ENCODE assay signal across 10 mouse cellular contexts in the genomic region with DNA sequence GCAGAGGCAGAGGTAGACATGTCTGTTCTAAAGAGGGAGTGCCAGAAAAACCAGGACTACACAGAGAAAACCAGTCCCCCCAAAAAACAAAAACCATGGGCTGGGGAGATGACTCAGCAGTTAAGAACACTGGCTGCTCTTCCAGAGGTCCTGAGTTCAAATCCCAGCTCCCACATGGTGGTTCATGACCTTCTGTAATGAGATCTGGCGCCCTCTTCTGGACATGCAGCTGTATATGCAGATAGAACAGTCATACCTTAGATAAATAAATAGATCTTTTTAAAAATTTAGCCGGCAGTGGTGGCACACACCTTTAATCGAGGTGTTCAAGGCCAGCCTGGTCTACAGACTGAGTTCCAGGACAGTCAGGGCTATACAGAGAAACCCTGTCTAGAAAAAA. TPM values are rescaled to one million over a fixed set of nuclear protein-coding genes. Genes with fewer than 3 reads are reported as not detected.
DNase-seq lines count a peak whose midpoint lies in the region; ATAC-seq and TF ChIP-seq lines count a peak whose summit lies in the region.
"Had no signal": no experiment of that assay in that cellular context is flagged by ENCODE, and none has a peak within 500 bp of the region (broad histone marks: within the 10 kb centered on the region; RNA-seq: fewer than 3 reads in every experiment).

No protein-coding gene starts in this region.

- 0 out of 2 replicates have a peak, but pooled peaks have one; percentile 44 for ATAC-seq in megakaryocyte progenitor cell, adult 5-6 weeks (replicated peaks; ENCODE audit: poor library complexity)

- intact Hi-C loops in heart, postnatal 14 days (cut with DNase I), result loop anchor here (5.0 kb wide), 1 partner anchor 36 kb away; no protein-coding TSS in a partner anchor

- H3K4me1 ChIP-seq in E14TG2a.4 (replicated peaks; ENCODE audit: low read depth, low read length), result peaks cover 61% of the 10 kb centered on the region
- H3K4me1 ChIP-seq: hindbrain, embryonic 13.5 days; limb, embryonic 13.5 days had no signal

- DNase-seq in heart, postnatal 14 days, result peak; percentile 16 to 26
- no peak for DNase-seq in heart, adult 11 months
- DNase-seq in 3T3-L1 (ENCODE audit: low read depth, low spot score), result peak; percentile 39
- DNase-seq in frontal cortex, postnatal 14 days (ENCODE audit: low spot score in 2 of 2), result no peak
- no peak for DNase-seq in layer of hippocampus, adult 11-12 months (ENCODE audit: low spot score)
- no peak for DNase-seq in yolk sac, embryonic 10.5 days (ENCODE audit: low spot score)

- no peak overlapping the region for H3K4me3 ChIP-seq in E14TG2a.4 (replicated peaks; ENCODE audit: low read length)
- H3K4me3 ChIP-seq: hindbrain, embryonic 13.5 days; limb, embryonic 13.5 days had no signal

- H3K9me3 ChIP-seq in E14TG2a.4 (ENCODE audit: low read length), result no peaks in the 10 kb centered on the region
- H3K9me3 ChIP-seq: hindbrain, embryonic 13.5 days; limb, embryonic 13.5 days had no signal

- H3K36me3 ChIP-seq in E14TG2a.4 (ENCODE audit: insufficient read depth, low read length), result no peaks in the 10 kb centered on the region
- H3K36me3 ChIP-seq: hindbrain, embryonic 13.5 days; limb, embryonic 13.5 days had no signal

- H3K27me3 ChIP-seq in E14TG2a.4 (ENCODE audit: insufficient read depth, low read length), result no peaks in the 10 kb centered on the region
- H3K27me3 ChIP-seq: hindbrain, embryonic 13.5 days; limb, embryonic 13.5 days had no signal

- peak; percentile 47 for TF ChIP-seq CTCF in E14TG2a.4 (conservative IDR thresholded peaks at IDR 0.05; ENCODE audit: low read length)

RNA-seq across cellular contexts. Expression of gene Bptf, which starts 6.7 kb away (rescaled TPM):
- total RNA-seq in heart, postnatal 14 days (2021), result 10 to 100 TPM; 34.8 to 38.6 TPM
- total RNA-seq in megakaryocyte progenitor cell, adult 5-6 weeks (2015), result 58.9 and 63.3 TPM in 2 replicates
- 36.5 and 43.6 TPM in 2 replicates for total RNA-seq in megakaryocyte progenitor cell, adult 5-6 weeks (2017)

RNA-seq across cellular contexts. Expression of gene Nol11, which starts 50.5 kb away (rescaled TPM):
- 10 to 100 TPM; 17.2 to 19.4 TPM for total RNA-seq in heart, postnatal 14 days (2021)
- total RNA-seq in megakaryocyte progenitor cell, adult 5-6 weeks (2015), result 70.6 and 78.4 TPM in 2 replicates
- 51.1 and 64.7 TPM in 2 replicates for total RNA-seq in megakaryocyte progenitor cell, adult 5-6 weeks (2017)

Comparison
In these comparisons a context has a peak if more than half of its experiments do, and no peak if none do; other contexts are left out.
1. DNase-seq: peak in heart, postnatal 14 days (2 of 2) and 3T3-L1 (single experiment); none in heart, adult 11 months (single experiment), frontal cortex, postnatal 14 days (0 of 2), layer of hippocampus, adult 11-12 months (single experiment) and yolk sac, embryonic 10.5 days (single experiment).